Mouse (Mus musculus): Measurements from ENCODE around the gene Alpi.

The Alpi gene

GRCm38 (mm10) chr1:87060913-87061312 is 40.5 kb downstream of the Alpi start:
- intact Hi-C loops (cut with DNase I) = no loop called here

- intact Hi-C loops (cut with DNase I) = no loop called here
These were observed 42.3 kb downstream of the Alpi start for GRCm38 (mm10) chr1:87059042-87059665.

- intact Hi-C loops (cut with DNase I) = no loop called here
These were observed 44.3 kb downstream of the Alpi start for GRCm38 (mm10) chr1:87057075-87057474.

- intact Hi-C loops (cut with DNase I) = no loop called here
These were observed 50.0 kb downstream of the Alpi start for GRCm38 (mm10) chr1:87051369-87051768.

- intact Hi-C loops (cut with DNase I) = no loop called here
These were observed 50.7 kb downstream of the Alpi start for GRCm38 (mm10) chr1:87050700-87051099.

- intact Hi-C loops (cut with DNase I) = no loop called here
These were observed 51.3 kb downstream of the Alpi start for GRCm38 (mm10) chr1:87050072-87050471.
